Mouse (Mus musculus) lung, postnatal 4 days (tissue): ENCODE results near the gene Gcc2.
"Not testable (repeated sequence)": the region's sequence is repeated elsewhere in the genome, so short reads cannot be mapped to it uniquely, and the experiment has no call there.

Experiments
- DNase-seq, 2 experiments: peaks; one replicate each; pipeline ENCODE4 v3.0.0; 2021

The Gcc2 gene

GRCm38 (mm10) chr10:58255213-58255892 is at the start of gene Gcc2:
Gene Gcc2, plus strand, starts transcription at chr10:58255497.
- DNase-seq: peak; percentile 94 to 96

GRCm38 (mm10) chr10:58205986-58206385 is 49.3 kb upstream of the Gcc2 start:
- no peak for DNase-seq

- DNase-seq: no peak
Measured at GRCm38 (mm10) chr10:58206639-58207404, 48.5 kb upstream of the Gcc2 start.

- DNase-seq: no peak
Measured at GRCm38 (mm10) chr10:58209710-58210467, 45.4 kb upstream of the Gcc2 start.

- no peak for DNase-seq
Measured at GRCm38 (mm10) chr10:58210514-58210913, 44.8 kb upstream of the Gcc2 start.

- DNase-seq: no peak
Measured at GRCm38 (mm10) chr10:58211213-58211612, 44.1 kb upstream of the Gcc2 start.

- no peak for DNase-seq
Measured at GRCm38 (mm10) chr10:58212230-58212629, 43.1 kb upstream of the Gcc2 start.

- DNase-seq: no peak
Measured at GRCm38 (mm10) chr10:58214497-58214896, 40.8 kb upstream of the Gcc2 start.

GRCm38 (mm10) chr10:58214934-58215333 is 40.4 kb upstream of the Gcc2 start:
- DNase-seq: no peak

GRCm38 (mm10) chr10:58215353-58215752 is 39.9 kb upstream of the Gcc2 start:
- no peak for DNase-seq

- no peak for DNase-seq
Measured at GRCm38 (mm10) chr10:58217366-58217765, 37.9 kb upstream of the Gcc2 start.

- DNase-seq: no peak
Measured at GRCm38 (mm10) chr10:58220726-58221125, 34.6 kb upstream of the Gcc2 start.

- DNase-seq: peak in 1 of 2 experiments; percentile 63
Measured at GRCm38 (mm10) chr10:58221571-58221970, 33.7 kb upstream of the Gcc2 start.

GRCm38 (mm10) chr10:58223161-58223560 is 32.1 kb upstream of the Gcc2 start:
- DNase-seq: not testable (repeated sequence)

GRCm38 (mm10) chr10:58223972-58224805 is 31.1 kb upstream of the Gcc2 start:
- DNase-seq: peak; percentile 73 to 84

- peak; percentile 59 to 70 for DNase-seq
Measured at GRCm38 (mm10) chr10:58224827-58225785, 30.2 kb upstream of the Gcc2 start, which contains the start of gene AW822073. Gene AW822073, minus strand, starts transcription at chr10:58224930.

GRCm38 (mm10) chr10:58226357-58226756 is 28.9 kb upstream of the Gcc2 start:
- DNase-seq: not testable (repeated sequence)

- peak; percentile 63 to 72 for DNase-seq
Measured at GRCm38 (mm10) chr10:58227798-58228197, 27.5 kb upstream of the Gcc2 start.

- not testable (repeated sequence) for DNase-seq
Measured at GRCm38 (mm10) chr10:58230021-58230420, 25.3 kb upstream of the Gcc2 start.

- DNase-seq: peak; percentile 59 to 62
Measured at GRCm38 (mm10) chr10:58231088-58231487, 24.2 kb upstream of the Gcc2 start.
